Mouse (Mus musculus) neural tube, embryonic 12.5 days (tissue): Measurements from ENCODE around the gene Arl6ip4. TPM values are rescaled to one million over a fixed set of nuclear protein-coding genes. Genes with fewer than 3 reads are reported as not detected.

Experiments
- ATAC-seq: fragments of 200-750 bp; cut with Nextera tagmentation; 2 replicates; pipeline ENCODE4 v1.8.0; 2017; ENCODE audit warnings: low read depth, mild to moderate bottlenecking, moderate TSS enrichment, moderate library complexity; ENCODE audit not compliant: low FRiP score
- H3K27ac ChIP-seq: fragments of 300-500 bp; sonication (generic); 2 replicates; pipeline ENCODE4 v1.5.1; 2016
- H3K27me3 ChIP-seq: fragments of 300-500 bp; sonication (generic); replicated peaks from 2 replicates; pipeline ENCODE4 v1.6.1; 2016; ENCODE audit warnings: mild to moderate bottlenecking
- H3K36me3 ChIP-seq: fragments of 300-500 bp; sonication (generic); 2 replicates; pipeline ENCODE4 v1.6.1; 2016; ENCODE audit warnings: mild to moderate bottlenecking
- H3K4me1 ChIP-seq: fragments of 300-500 bp; sonication (generic); 2 replicates; pipeline ENCODE4 v1.6.1; 2016
- H3K4me2 ChIP-seq: fragments of 300-500 bp; sonication (generic); replicated peaks from 2 replicates; pipeline ENCODE4 v1.6.1; 2016; ENCODE audit warnings: mild to moderate bottlenecking
- H3K4me3 ChIP-seq: fragments of 300-500 bp; sonication (generic); 2 replicates; pipeline ENCODE4 v1.5.1; 2016
- H3K9ac ChIP-seq: fragments of 300-500 bp; sonication (generic); 2 replicates; pipeline ENCODE4 v1.6.1; 2016; ENCODE audit warnings: mild to moderate bottlenecking
- H3K9me3 ChIP-seq: fragments of 300-500 bp; sonication (generic); 2 replicates; pipeline ENCODE4 v1.6.1; 2016; ENCODE audit warnings: mild to moderate bottlenecking
- WGBS: fragments of 180-500 bp; shearing (Covaris S2); methylation state at CpG from one replicate; pipeline ENCODE4 v1.1.7; 2016; 5-methylcytosine and 5-hydroxymethylcytosine counted together
- polyA plus RNA-seq: library from polyadenylated mRNA; unstranded; fragments of >200 nt; fragmentation: Nextera tagmentation; extraction: Ambion mirVana; gene quantifications from 2 replicates; pipeline ENCODE4 v1.2.1, GENCODE M21; 2016

The Arl6ip4 gene
- polyA plus RNA-seq, 1 experiment from 2014 or later: 93.1 TPM

DNA sequence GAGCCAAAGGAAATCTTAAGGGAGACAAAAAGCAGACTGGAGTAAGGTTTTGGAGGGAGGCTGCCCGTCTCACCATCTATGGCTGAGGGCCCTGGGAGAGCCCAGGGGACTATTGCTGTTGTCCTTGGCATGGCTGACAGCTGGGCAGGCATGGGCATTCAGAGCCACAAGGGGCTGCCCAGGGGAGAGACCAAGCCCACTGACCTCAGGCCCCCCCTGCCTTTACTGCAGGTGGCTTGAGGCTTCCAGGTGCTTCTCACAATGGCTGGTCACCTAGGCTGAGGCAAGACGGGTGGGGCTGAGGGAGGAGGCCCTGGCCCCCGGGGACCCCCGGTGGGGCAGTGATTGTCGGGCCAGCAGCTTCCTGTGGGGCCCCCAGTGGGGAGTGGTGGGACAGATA, 3.3 kb downstream of the Arl6ip4 start:
- ATAC-seq: no peak
- H3K9ac ChIP-seq: no peak overlapping the region
- no peaks in the 10 kb centered on the region for H3K9me3 ChIP-seq
- H3K27ac ChIP-seq: no peak overlapping the region
- H3K27me3 ChIP-seq: no peaks in the 10 kb centered on the region
- H3K4me1 ChIP-seq: peaks cover 21% of the 10 kb centered on the region
- H3K36me3 ChIP-seq: peaks cover 70% of the 10 kb centered on the region
- H3K4me3 ChIP-seq: no peak overlapping the region
- 82% methylated on average over 5 of the region's 5 CpGs for WGBS
- no peak overlapping the region for H3K4me2 ChIP-seq

DNA sequence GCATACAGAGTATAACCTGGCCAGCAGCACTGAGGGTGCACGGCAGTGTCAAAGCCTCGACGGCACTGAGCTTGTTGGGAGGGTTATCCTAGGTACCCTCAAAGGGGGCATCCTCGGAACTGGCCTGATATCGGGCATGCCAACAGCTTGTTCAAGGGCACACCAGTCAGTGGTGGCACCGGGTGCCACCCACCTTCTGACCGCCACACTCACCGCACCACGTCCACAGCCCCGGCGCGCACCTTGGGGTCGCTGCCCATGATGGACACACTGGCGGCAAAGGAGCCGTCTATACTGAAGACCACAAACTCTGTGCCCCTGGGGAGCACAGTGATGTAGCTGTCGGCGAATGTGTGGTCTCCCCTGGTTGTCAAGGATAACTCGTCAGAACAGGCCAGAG, 6.5 kb downstream of the Arl6ip4 start:
- peaks cover 90% of the 10 kb centered on the region for H3K36me3 ChIP-seq

DNA sequence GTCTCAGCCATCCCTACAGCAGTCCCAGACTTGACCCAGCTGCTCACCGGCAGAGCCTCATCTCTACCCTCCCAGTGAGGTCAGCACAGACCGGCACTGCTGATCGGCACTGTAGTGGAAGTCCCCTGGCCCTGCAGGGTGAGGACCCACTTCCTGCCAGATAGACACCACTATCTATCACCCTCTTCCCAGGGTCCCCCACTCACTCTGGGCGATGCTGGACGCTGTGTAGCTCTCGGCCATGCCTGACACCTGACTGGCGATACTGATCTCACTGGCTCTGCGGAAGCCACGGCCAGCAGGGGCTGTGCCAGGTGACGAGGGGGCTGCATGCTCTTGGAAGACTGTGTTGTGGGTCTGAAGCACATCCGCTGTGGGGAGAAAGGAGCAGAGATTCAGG, 9.2 kb downstream of the Arl6ip4 start:
- Histone ChIP-seq H3K27me3 (no peaks in the 10 kb centered on the region), H3K4me3 (no peak overlapping the region), H3K4me2 (no peak overlapping the region), H3K9me3 (no peaks in the 10 kb centered on the region), H3K36me3 (peaks cover 82% of the 10 kb centered on the region), H3K9ac (no peak overlapping the region), H3K4me1 (no peaks in the 10 kb centered on the region), H3K27ac (no peak overlapping the region)
- no peak for ATAC-seq
- WGBS: 91% methylated on average over 11 of the region's 11 CpGs

More for the DNA sequence above, 6.5 kb downstream of the Arl6ip4 start:
- Histone ChIP-seq H3K27ac (no peak overlapping the region), H3K27me3 (no peaks in the 10 kb centered on the region), H3K4me2 (no peak overlapping the region), H3K9ac (no peak overlapping the region), H3K9me3 (no peaks in the 10 kb centered on the region), H3K4me1 (peaks cover 2% of the 10 kb centered on the region), H3K4me3 (no peak overlapping the region)
- WGBS: 91% methylated on average over 18 of the region's 18 CpGs
- ATAC-seq: no peak

DNA sequence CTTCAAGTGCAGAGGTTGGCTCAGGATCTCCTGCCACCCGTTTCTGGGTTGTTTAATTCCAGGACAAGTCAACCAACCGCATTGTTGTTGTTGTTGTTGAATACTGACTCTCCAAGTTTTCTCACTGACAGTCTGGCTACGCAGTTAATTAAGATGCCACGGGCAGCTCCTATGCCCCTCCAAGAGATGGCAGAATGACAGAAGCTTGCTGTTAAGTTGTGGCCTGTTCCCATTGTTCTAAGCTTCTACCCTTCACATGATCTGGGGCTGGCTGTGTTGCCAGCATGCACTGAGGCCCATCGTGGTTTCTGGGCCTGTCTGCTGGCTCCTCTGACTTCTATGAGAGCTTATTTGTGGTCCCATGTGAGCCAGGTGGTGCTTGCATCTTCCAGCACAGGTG, 18.4 kb downstream of the Arl6ip4 start:
- no peak for ATAC-seq
- no peak overlapping the region for H3K9ac ChIP-seq
- H3K4me3 ChIP-seq: no peak overlapping the region
- H3K9me3 ChIP-seq: no peaks in the 10 kb centered on the region
- H3K4me2 ChIP-seq: no peak overlapping the region
- H3K4me1 ChIP-seq: no peaks in the 10 kb centered on the region
- no peak overlapping the region for H3K27ac ChIP-seq
- H3K27me3 ChIP-seq: no peaks in the 10 kb centered on the region
- H3K36me3 ChIP-seq: peaks cover 46% of the 10 kb centered on the region
- 91% methylated on average over 5 of the region's 5 CpGs for WGBS

DNA sequence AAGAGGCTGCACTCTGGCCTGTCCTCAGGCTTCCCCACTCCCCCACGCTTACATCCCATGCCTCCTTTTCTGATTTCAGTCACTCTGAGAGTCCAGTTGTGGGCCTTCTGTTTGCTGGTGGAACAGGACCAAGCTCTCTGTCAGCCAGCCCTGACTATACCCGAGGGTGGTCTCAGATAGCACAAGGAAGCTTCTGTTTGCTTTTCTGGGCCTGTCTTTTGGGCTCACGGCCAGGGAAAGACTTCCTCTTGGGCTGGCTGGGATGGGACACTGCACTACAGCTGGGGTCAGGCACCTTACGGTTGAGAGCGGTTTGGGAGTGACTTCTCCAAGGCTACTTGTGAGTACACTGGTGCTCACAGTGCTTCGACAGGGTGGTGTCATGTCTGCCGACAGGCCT, 22.2 kb downstream of the Arl6ip4 start:
- Histone ChIP-seq H3K27ac (no peak overlapping the region), H3K36me3 (peaks cover 35% of the 10 kb centered on the region), H3K4me2 (no peak overlapping the region), H3K27me3 (no peaks in the 10 kb centered on the region), H3K9ac (no peak overlapping the region), H3K4me1 (no peaks in the 10 kb centered on the region), H3K4me3 (no peak overlapping the region), H3K9me3 (no peaks in the 10 kb centered on the region)
- no peak for ATAC-seq
- WGBS: 79% methylated on average over 7 of the region's 7 CpGs

DNA sequence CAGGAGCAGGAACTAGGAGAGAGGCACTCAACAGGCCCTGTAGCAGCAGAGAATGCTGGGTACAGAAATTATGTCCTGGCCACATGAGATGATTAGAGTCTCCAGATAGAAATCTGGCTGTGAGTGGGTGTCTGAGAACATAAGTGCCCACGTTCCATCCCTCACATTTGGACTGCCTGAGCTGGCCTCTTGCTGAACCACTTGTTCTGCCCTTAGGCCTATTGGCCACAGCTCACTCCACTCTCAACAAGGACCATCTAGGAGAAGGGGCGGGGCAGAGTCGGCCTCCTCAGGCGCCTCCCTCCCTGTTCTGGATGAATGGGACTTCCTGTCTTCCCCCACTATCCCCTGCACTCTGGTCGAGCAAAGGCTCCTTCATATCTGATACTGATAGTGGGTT, 33.1 kb downstream of the Arl6ip4 start:
- no peak overlapping the region for H3K27ac ChIP-seq
- H3K36me3 ChIP-seq: no peaks in the 10 kb centered on the region
- H3K4me3 ChIP-seq: no peak overlapping the region
- H3K27me3 ChIP-seq: no peaks in the 10 kb centered on the region
- WGBS: 60% methylated on average over 5 of the region's 5 CpGs
- no peak overlapping the region for H3K9ac ChIP-seq
- H3K4me2 ChIP-seq: no peak overlapping the region
- H3K4me1 ChIP-seq: no peaks in the 10 kb centered on the region
- no peak for ATAC-seq
- H3K9me3 ChIP-seq: no peaks in the 10 kb centered on the region

DNA sequence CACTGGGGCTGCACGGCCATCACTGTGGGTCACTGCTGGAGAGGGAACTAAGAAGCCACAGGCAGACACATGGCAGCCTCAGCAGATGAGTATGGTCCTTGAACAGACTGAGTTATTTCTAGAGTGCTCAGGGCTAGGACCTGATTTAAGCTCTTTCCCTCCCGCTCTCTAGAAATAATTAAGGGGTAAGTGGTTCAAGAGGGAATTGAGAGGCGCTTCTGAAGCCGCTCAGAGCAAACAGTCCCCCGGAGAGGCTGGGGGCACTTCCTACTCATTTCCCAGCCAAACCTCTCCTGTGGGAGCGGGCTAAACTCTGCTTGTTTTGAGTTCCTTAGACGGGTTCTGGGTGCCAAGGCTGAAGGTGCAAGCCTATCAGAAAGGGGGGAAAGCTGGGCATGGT, 35.0 kb downstream of the Arl6ip4 start:
- H3K27ac ChIP-seq: no peak overlapping the region
- H3K4me2 ChIP-seq: no peak overlapping the region
- H3K4me1 ChIP-seq: no peaks in the 10 kb centered on the region
- H3K4me3 ChIP-seq: no peak overlapping the region
- no peaks in the 10 kb centered on the region for H3K36me3 ChIP-seq
- H3K9me3 ChIP-seq: no peaks in the 10 kb centered on the region
- no peaks in the 10 kb centered on the region for H3K27me3 ChIP-seq
- 89% methylated on average over 7 of the region's 7 CpGs for WGBS
- ATAC-seq: no peak
- H3K9ac ChIP-seq: no peak overlapping the region

DNA sequence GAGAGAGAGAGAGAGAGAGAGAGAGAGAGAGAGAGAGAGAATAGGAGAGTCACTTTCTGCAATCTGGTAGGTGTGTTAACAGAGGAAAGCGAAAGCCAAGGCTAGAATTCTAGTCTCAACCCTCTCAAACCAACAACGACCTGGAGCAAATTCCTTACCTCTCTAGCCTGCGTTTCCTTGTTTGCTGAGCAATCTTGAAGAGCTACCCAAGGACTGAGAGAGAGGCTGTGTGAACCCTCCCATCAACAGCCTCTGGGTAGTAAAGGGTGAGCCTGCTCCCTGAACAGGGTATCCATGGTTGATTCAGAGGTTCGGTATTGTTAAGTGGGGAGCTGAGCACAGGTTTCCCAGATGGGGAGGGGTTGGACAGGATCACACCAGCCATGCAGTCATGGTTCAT, 36.8 kb downstream of the Arl6ip4 start:
- H3K9ac ChIP-seq: no peak overlapping the region
- H3K9me3 ChIP-seq: no peaks in the 10 kb centered on the region
- H3K4me2 ChIP-seq: no peak overlapping the region
- 92% methylated on average over 4 of the region's 4 CpGs for WGBS
- no peaks in the 10 kb centered on the region for H3K27me3 ChIP-seq
- no peaks in the 10 kb centered on the region for H3K36me3 ChIP-seq
- H3K4me3 ChIP-seq: no peak overlapping the region
- H3K4me1 ChIP-seq: no peaks in the 10 kb centered on the region
- no peak overlapping the region for H3K27ac ChIP-seq
- ATAC-seq: no peak

DNA sequence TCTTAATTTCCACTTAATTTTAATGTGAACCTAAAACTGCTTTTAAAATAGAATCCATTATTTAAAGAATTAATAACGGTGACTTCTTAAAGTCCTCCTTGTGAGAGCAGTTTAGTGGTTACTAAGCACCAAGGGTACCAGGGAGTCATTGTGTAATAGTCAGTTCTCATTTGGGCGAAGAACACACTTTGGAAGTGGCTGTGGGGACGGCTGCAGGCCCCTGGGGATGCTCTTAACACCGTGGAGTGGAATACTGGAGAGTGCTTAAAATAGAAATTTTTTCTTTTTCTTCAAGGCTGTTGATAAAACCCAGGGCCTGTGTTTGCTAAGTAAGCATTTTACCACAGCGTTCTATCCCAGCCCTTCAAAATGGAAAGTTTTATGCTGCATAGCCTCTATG, 40.1 kb downstream of the Arl6ip4 start:
- no peak for ATAC-seq
- H3K27me3 ChIP-seq: no peaks in the 10 kb centered on the region
- H3K4me3 ChIP-seq: no peak overlapping the region
- H3K4me1 ChIP-seq: no peaks in the 10 kb centered on the region
- no peak overlapping the region for H3K4me2 ChIP-seq
- H3K9me3 ChIP-seq: no peaks in the 10 kb centered on the region
- no peak overlapping the region for H3K27ac ChIP-seq
- H3K9ac ChIP-seq: no peak overlapping the region
- no peaks in the 10 kb centered on the region for H3K36me3 ChIP-seq
- WGBS: 83% methylated on average over 5 of the region's 5 CpGs

DNA sequence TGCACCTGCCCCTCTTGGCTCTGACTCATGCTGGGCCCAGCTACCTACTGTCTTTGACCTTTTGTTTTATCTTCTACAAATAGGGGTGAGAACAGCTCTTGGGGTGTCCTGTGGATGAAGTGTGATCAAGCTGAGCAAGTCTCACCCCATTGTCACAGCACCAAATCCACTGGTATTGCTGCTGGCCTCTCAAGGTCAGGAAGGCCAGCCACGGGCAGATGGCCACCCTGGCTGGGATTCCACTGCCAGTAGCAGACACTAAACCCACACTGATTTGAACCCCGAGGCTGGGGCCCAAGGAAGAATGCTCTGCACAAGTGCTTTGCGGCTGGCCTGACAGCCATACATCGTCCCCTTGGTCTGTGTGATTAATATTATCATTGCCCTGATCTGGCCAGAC, 42.4 kb downstream of the Arl6ip4 start:
- Histone ChIP-seq H3K27me3 (no peaks in the 10 kb centered on the region), H3K36me3 (no peaks in the 10 kb centered on the region), H3K4me1 (peaks cover 15% of the 10 kb centered on the region), H3K27ac (no peak overlapping the region), H3K4me2 (no peak overlapping the region), H3K9ac (no peak overlapping the region), H3K4me3 (no peak overlapping the region), H3K9me3 (no peaks in the 10 kb centered on the region)
- ATAC-seq: no peak
- WGBS: 58% methylated on average over 4 of the region's 4 CpGs

DNA sequence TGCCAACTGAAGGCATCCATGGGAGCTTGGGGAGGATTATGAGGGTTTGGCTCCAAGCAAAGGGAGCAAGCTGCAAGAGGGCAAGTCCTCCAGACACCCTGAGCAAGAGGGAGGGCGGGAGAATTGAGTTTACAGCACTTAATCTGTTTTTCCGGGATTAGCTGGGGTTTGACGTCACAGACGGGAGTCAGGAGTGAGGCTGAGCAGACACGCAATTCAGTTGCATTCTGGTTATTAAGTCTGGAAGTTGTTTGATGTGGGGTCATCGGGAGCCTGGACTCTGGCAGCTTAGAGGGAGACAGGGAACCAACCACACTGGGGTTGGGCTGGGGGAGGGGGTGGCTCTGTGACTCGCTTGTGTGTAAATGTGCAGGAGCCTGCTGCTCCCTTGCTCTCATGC, 43.6 kb downstream of the Arl6ip4 start:
- no peaks in the 10 kb centered on the region for H3K27me3 ChIP-seq
- H3K4me1 ChIP-seq: peaks cover 26% of the 10 kb centered on the region
- no peak overlapping the region for H3K27ac ChIP-seq
- no peak for ATAC-seq
- 53% methylated on average over 7 of the region's 7 CpGs for WGBS
- no peaks in the 10 kb centered on the region for H3K36me3 ChIP-seq
- H3K4me3 ChIP-seq: no peak overlapping the region
- H3K9me3 ChIP-seq: no peaks in the 10 kb centered on the region
- H3K4me2 ChIP-seq: no peak overlapping the region
- no peak overlapping the region for H3K9ac ChIP-seq

DNA sequence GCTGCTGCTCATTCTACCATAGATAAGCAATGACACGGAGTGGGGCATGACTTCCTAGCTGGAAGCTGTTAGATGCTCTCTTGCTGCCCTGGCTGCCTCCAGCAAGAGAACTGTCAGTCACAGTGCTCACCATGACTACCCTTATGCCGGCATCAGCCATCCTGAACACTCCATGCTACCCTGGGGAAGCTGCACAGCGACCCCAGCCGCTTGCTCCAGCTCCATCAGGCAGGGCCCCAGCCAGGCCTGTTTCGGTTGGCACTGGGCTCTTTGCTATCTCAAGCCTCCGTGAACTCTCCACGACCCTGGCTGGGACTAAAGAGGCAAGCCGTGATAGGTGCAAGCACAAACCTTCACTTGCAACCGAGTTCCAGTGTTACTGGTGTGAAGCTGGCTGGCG, 45.9 kb downstream of the Arl6ip4 start:
- Histone ChIP-seq H3K36me3 (no peaks in the 10 kb centered on the region), H3K4me3 (no peak overlapping the region), H3K9ac (no peak overlapping the region), H3K27me3 (no peaks in the 10 kb centered on the region), H3K4me2 (no peak overlapping the region), H3K4me1 (peaks cover 50% of the 10 kb centered on the region), H3K27ac (no peak overlapping the region), H3K9me3 (no peaks in the 10 kb centered on the region)
- WGBS: 38% methylated on average over 10 of the region's 10 CpGs
- ATAC-seq: 0 out of 2 replicates have a peak, but pooled peaks have one; percentile 37

DNA sequence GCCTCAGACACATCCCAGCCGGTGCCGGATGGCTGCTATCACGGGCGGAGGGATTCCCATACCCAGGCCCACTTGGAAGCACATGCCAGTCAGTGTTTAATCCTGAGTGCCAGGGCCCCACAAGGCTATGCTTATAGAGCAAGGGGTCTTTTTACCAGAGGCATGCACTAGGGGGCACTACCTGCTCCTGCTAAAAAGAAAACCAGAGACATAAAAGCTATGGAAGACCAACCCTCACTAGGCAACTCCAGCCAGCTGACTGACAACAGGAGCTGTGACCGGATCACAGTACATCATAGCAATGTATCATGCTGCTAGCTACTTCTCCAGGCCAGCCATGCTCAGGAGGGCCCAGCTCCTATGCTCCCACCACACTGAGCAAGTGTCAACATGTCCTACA, 46.7 kb downstream of the Arl6ip4 start:
- Histone ChIP-seq H3K4me3 (no peak overlapping the region), H3K27ac (no peak overlapping the region)

More for the DNA sequence above, 46.7 kb downstream of the Arl6ip4 start:
- no peaks in the 10 kb centered on the region for H3K27me3 ChIP-seq
- H3K4me2 ChIP-seq: no peak overlapping the region
- 0 out of 2 replicates have a peak, but pooled peaks have one; percentile 36 for ATAC-seq
- no peaks in the 10 kb centered on the region for H3K36me3 ChIP-seq
- H3K4me1 ChIP-seq: peaks cover 58% of the 10 kb centered on the region
- WGBS: 52% methylated on average over 5 of the region's 5 CpGs
- no peaks in the 10 kb centered on the region for H3K9me3 ChIP-seq
- H3K9ac ChIP-seq: no peak overlapping the region
